Mouse (Mus musculus): ENCODE data around the gene Gsto2. TPM values are rescaled to one million over a fixed set of nuclear protein-coding genes. Genes with fewer than 3 reads are reported as not detected.
A peak's percentile ranks its signal among the peaks of the same experiment; 100 is the strongest.

Gene Gsto2
- polyA plus RNA-seq (2015; fragmentation: Nextera tagmentation; extraction: Ambion mirVana), result 1.2 TPM in 2 replicates

DNA sequence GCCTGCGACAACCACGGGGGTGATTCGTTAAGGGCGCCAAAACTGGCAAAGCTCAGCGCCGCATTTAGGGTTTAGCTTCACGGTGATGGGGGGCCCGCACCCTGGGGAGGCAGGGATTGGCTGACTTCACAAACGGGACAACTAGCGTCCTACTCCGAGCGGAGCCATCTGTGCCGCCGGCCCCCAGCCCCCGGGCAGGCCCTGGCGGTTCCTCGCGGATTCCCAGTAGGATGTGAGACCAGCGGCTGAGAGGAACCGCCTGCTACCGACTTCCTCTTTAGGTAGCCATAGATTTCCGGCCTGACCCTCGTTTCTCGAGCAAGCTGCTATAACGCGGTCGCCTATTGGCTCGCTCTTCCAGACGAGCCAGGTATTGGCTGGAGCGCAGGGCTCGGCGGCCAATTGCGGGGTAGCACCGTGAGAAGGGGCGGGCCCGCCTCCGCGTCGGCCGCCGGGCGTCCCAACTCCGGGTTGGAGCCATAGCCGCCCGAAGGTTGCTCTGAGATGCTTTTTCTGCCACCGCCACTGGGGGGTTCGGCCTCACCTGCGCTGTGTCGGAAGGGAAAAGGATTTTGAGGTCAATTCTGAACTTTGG is at the start of gene Gsto2:
Gene Gsto2 (plus strand): TSS at position 182 of the 595 bp plus-strand sequence.
- Histone ChIP-seq H3K4me3 (peak within 1 kb of the TSS; percentile 74), H3K36me3 (peaks cover 9% of the 10 kb centered on the region; the same call in 1 of the 2 replicates), H3K4me2 (peak within 1 kb of the TSS; percentile 83), H3K4me1 (replicated peaks) (peaks cover 11% of the 10 kb centered on the region), H3K27me3 (no peaks in the 10 kb centered on the region), H3K9me3 (no peaks in the 10 kb centered on the region), H3K27ac (replicated peaks) (peak within 1 kb of the TSS; percentile 94), H3K9ac (peak within 1 kb of the TSS; percentile 86)
- peak; percentile 100 for ATAC-seq (ENCODE audit: low FRiP score, low read depth)
- WGBS, result under 1% methylated on average over 49 of the region's 49 CpGs

GRCm38 (mm10) chr19:47817692-47818091 is 47.6 kb upstream of the Gsto2 start:
- 86% methylated on average over 9 of the region's 9 CpGs for WGBS
- no peak for ATAC-seq (ENCODE audit: low FRiP score, low read depth)
- Histone ChIP-seq H3K27ac (replicated peaks) (no peak overlapping the region), H3K4me1 (replicated peaks) (peaks cover 4% of the 10 kb centered on the region; the same call in 1 of the 2 replicates), H3K9me3 (no peaks in the 10 kb centered on the region), H3K4me3 (no peak overlapping the region), H3K9ac (no peak overlapping the region), H3K4me2 (no peak overlapping the region), H3K27me3 (no peaks in the 10 kb centered on the region), H3K36me3 (no peaks in the 10 kb centered on the region)

DNA sequence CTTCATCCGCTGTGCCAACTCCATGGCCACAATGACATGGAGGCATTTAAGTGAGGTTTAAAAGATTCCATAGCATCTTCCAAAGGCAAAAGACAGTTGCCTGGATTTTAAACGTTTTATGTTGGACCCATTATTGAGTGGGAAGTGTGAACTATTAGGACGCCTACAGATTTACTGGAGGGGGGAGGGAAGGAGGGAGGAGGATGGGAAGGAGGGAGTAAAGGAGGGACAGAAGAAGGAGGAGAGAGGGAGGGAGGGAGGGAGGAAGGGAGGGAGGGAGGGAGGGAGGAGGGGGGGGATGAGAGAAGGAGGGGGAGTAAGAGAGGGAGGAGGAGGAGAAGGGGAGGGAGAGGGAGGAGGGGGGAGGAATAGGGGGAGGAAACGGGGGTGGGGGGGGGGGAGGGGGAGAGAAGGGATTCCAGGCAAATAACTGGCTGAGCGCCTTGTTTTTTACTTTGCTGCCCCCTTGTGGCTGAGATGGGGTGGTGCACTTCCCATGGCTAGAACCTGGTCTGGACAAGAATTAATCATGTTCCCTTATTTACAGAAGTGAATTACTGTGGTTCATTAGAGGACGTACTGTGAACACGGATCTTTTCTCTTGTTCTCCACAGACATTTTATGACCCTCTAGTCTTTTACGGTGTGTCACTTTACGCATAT is 44.4 kb upstream of the Gsto2 start:
- H3K4me2 ChIP-seq, result no peak overlapping the region
- no peak for ATAC-seq (ENCODE audit: low FRiP score, low read depth)
- H3K9me3 ChIP-seq, result no peaks in the 10 kb centered on the region
- no peaks in the 10 kb centered on the region for H3K36me3 ChIP-seq
- no peaks in the 10 kb centered on the region for H3K27me3 ChIP-seq
- peaks cover 4% of the 10 kb centered on the region; the same call in 1 of the 2 replicates for H3K4me1 ChIP-seq (replicated peaks)
- no peak overlapping the region for H3K4me3 ChIP-seq
- 23% methylated on average over 8 of the region's 9 CpGs for WGBS
- no peak overlapping the region for H3K27ac ChIP-seq (replicated peaks)
- H3K9ac ChIP-seq, result no peak overlapping the region

GRCm38 (mm10) chr19:47821494-47821872 is 43.9 kb upstream of the Gsto2 start:
- ATAC-seq (ENCODE audit: low FRiP score, low read depth), result no peak
- no peaks in the 10 kb centered on the region for H3K9me3 ChIP-seq
- H3K4me2 ChIP-seq, result no peak overlapping the region
- peaks cover 4% of the 10 kb centered on the region; the same call in 1 of the 2 replicates for H3K4me1 ChIP-seq (replicated peaks)
- no peaks in the 10 kb centered on the region for H3K36me3 ChIP-seq
- no peak overlapping the region for H3K9ac ChIP-seq
- WGBS, result 58% methylated on average over 7 of the region's 7 CpGs
- H3K27ac ChIP-seq (replicated peaks), result no peak overlapping the region
- H3K27me3 ChIP-seq, result no peaks in the 10 kb centered on the region
- H3K4me3 ChIP-seq, result no peak overlapping the region

DNA sequence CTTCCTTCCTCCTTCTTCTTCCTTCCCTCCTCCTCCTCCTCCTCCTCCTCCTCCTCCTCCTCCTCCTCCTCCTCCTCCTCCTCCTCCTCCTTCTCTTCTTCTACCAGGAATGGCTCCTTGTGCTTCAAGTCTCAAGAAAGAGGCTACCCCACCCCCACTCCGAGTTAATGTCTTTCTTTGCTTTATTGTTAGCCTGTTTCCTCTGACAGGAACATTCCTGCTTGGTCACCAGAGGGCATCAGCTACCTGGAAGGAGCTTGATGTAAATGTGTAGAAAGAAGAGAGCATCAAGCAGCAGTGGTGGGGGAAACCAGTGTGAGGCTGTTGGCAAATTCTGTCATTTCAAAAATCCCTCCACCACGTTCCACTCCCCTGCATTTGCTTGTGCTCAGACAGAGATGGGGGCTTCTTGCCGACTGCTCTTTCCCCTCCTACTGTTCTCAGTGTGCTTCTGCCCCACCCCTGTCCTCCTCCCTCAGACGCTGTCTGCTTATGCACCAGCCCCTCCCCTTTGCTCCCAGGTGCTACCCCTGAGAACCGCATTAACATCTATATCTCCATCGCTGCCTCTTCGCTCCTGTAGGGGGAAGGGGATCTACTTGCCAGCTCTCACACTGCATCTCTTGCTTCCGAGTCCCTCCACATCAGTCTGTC is 43.1 kb upstream of the Gsto2 start:
- H3K36me3 ChIP-seq, result no peaks in the 10 kb centered on the region
- 0 out of 2 replicates have a peak overlapping the region, but pooled peaks have one; percentile 45 for H3K27ac ChIP-seq (replicated peaks)
- H3K4me2 ChIP-seq, result peak overlapping the region; percentile 40
- WGBS, result 21% methylated on average over 8 of the region's 8 CpGs
- no peaks in the 10 kb centered on the region for H3K9me3 ChIP-seq
- H3K27me3 ChIP-seq, result no peaks in the 10 kb centered on the region
- H3K4me3 ChIP-seq, result no peak overlapping the region
- ATAC-seq (ENCODE audit: low FRiP score, low read depth), result no peak
- peaks cover 4% of the 10 kb centered on the region; the same call in 1 of the 2 replicates for H3K4me1 ChIP-seq (replicated peaks)
- no peak overlapping the region for H3K9ac ChIP-seq

DNA sequence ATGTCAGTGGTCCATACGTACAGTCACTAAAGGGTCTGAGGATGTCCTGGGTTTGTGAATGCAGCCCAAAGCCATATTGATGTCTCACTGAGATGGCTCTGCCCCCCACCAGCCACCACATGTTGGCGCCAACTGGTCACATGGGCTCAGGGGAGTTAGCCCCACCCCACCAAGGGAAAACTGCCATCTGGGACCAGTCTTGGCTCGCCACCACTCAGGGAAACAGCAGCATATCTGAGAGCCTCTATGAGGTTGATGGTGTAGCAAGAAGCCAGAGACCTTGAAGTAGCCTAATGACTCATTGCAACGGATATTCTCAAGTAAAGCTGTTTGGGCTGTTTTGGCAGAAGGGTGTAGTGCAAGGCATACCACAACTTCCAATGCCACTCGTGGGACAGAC is 41.3 kb upstream of the Gsto2 start:
- H3K27me3 ChIP-seq, result no peaks in the 10 kb centered on the region
- H3K27ac ChIP-seq (replicated peaks), result no peak overlapping the region
- 86% methylated on average over 5 of the region's 5 CpGs for WGBS
- H3K4me3 ChIP-seq, result no peak overlapping the region
- H3K4me1 ChIP-seq (replicated peaks), result peaks cover 4% of the 10 kb centered on the region; the same call in 1 of the 2 replicates
- no peak overlapping the region for H3K4me2 ChIP-seq
- no peak for ATAC-seq (ENCODE audit: low FRiP score, low read depth)
- no peak overlapping the region for H3K9ac ChIP-seq
- no peaks in the 10 kb centered on the region for H3K9me3 ChIP-seq
- no peaks in the 10 kb centered on the region for H3K36me3 ChIP-seq

DNA sequence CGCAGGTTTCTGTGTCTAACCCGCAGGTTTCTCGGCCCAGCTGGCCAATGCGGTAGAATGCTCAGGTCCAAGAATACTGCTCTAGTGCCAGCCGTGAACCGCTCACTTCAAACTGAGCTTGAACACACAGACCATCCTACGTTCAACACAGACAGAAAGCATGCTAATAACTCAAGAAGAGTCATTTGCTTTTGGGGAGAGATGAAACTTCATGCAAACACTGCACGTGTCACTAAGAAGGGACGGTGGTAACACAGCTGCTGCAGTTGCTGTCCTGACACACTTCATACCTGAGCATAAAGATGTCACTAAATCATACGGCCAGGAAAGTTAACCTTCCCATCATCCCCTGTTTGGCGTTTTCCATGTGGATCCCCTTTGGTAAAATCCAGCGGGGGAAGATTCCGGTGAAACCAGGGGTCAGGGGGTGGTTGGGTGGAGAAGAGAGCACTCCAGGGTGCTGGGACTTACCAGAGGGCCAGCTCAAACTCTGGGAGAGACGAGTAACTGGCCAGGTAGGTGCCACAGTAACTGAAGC is 35.4 kb upstream of the Gsto2 start:
- Histone ChIP-seq H3K4me3 (no peak overlapping the region), H3K4me2 (no peak overlapping the region), H3K27ac (replicated peaks) (no peak overlapping the region), H3K9ac (no peak overlapping the region), H3K36me3 (no peaks in the 10 kb centered on the region), H3K27me3 (no peaks in the 10 kb centered on the region), H3K9me3 (no peaks in the 10 kb centered on the region), H3K4me1 (replicated peaks) (no peaks in the 10 kb centered on the region)
- WGBS, result 86% methylated on average over 14 of the region's 14 CpGs
- ATAC-seq (ENCODE audit: low FRiP score, low read depth), result no peak

DNA sequence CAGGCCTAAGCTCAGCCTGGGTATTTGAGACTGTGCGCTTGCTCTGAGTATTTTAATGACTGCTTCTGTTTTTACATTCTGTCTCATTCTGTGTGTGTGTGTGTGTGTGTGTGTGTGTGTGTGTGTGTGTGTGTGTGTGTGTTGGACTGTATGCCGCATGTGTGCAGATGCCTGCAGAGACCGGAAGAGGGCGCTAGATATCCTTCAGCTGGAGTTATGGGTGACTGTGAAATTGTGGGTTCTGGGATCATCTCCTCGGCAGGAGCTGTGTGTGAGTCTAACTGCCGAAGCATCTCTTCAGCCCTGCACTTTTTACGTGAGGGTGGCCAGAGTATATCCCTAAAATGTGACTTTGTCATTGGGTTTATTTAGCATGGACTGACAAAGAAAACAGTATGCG is 34.2 kb upstream of the Gsto2 start:
- Histone ChIP-seq H3K9ac (no peak overlapping the region), H3K27ac (replicated peaks) (no peak overlapping the region), H3K4me2 (no peak overlapping the region), H3K9me3 (no peaks in the 10 kb centered on the region), H3K36me3 (no peaks in the 10 kb centered on the region), H3K4me1 (replicated peaks) (no peaks in the 10 kb centered on the region), H3K4me3 (no peak overlapping the region), H3K27me3 (no peaks in the 10 kb centered on the region)
- WGBS, result 97% methylated on average over 8 of the region's 8 CpGs
- ATAC-seq (ENCODE audit: low FRiP score, low read depth), result no peak

GRCm38 (mm10) chr19:47832316-47832715 is 33.0 kb upstream of the Gsto2 start:
- H3K27me3 ChIP-seq, result no peaks in the 10 kb centered on the region

GRCm38 (mm10) chr19:47834614-47835013 is 30.7 kb upstream of the Gsto2 start:
- Histone ChIP-seq H3K9me3 (no peaks in the 10 kb centered on the region), H3K4me2 (no peak overlapping the region), H3K27ac (replicated peaks) (no peak overlapping the region), H3K4me3 (no peak overlapping the region), H3K9ac (no peak overlapping the region), H3K27me3 (no peaks in the 10 kb centered on the region), H3K36me3 (no peaks in the 10 kb centered on the region), H3K4me1 (replicated peaks) (0 out of 2 replicates have a peak, but pooled peaks cover 6% of the 10 kb centered on the region)
- WGBS, result 89% methylated on average over 5 of the region's 5 CpGs
- ATAC-seq (ENCODE audit: low FRiP score, low read depth), result no peak

More at GRCm38 (mm10) chr19:47832316-47832715, 33.0 kb upstream of the Gsto2 start:
- Histone ChIP-seq H3K27ac (replicated peaks) (no peak overlapping the region), H3K9me3 (no peaks in the 10 kb centered on the region), H3K36me3 (no peaks in the 10 kb centered on the region), H3K4me1 (replicated peaks) (0 out of 2 replicates have a peak, but pooled peaks cover 4% of the 10 kb centered on the region), H3K4me2 (no peak overlapping the region), H3K9ac (no peak overlapping the region), H3K4me3 (no peak overlapping the region)
- no peak for ATAC-seq (ENCODE audit: low FRiP score, low read depth)
- 85% methylated on average over 16 of the region's 16 CpGs for WGBS

- H3K36me3 ChIP-seq, result no peaks in the 10 kb centered on the region
- H3K4me3 ChIP-seq, result no peak overlapping the region
- H3K9me3 ChIP-seq, result no peaks in the 10 kb centered on the region
- H3K27ac ChIP-seq (replicated peaks), result no peak overlapping the region
- no peak for ATAC-seq (ENCODE audit: low FRiP score, low read depth)
- H3K4me1 ChIP-seq (replicated peaks), result 0 out of 2 replicates have a peak, but pooled peaks cover 6% of the 10 kb centered on the region
- no peaks in the 10 kb centered on the region for H3K27me3 ChIP-seq
- H3K4me2 ChIP-seq, result no peak overlapping the region
- 87% methylated on average over 7 of the region's 7 CpGs for WGBS
- H3K9ac ChIP-seq, result no peak overlapping the region
These were observed 29.6 kb upstream of the Gsto2 start for GRCm38 (mm10) chr19:47835776-47836175.
